Mouse (Mus musculus) layer of hippocampus, postnatal 14 days (tissue): ENCODE measurements at regions not wholly inside any gene's neighbourhood (a gene's known extent, or its start where the extent isn't known, plus 50 kb on each side); places are given as distances from the start of the nearest gene placed in this dataset.
"Not testable (repeated sequence)": the region's sequence is repeated elsewhere in the genome, so short reads cannot be mapped to it uniquely, and the experiment has no call there.

Experiments used
- DNase-seq, 2 experiments: peaks; one replicate each; pipeline ENCODE4 v3.0.0; 2021 to 2022; ENCODE audit warnings: low spot score in 2 of 2, mixed read lengths in 1 of 2

DNA sequence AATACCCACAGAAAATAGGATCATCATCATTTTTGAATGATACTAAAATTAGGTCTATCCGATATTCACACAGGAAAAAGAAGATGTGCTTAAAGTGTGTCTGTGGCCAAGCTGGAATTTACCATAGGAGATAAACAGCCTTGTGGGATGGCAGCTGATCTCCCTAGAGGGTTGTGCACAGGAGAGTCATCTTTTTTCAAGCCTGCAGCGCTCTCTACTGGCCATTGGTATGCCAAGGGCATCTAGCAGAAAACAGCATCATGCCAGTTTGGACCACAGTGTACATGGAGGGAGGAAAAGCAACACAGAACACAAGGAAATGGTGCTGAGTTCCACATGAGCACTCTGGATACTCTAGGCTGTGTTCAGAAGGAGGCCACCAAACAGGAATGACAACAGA lies 74.1 kb upstream of the Diaph3 start:
- DNase-seq: peak; percentile 79 to 87

DNA sequence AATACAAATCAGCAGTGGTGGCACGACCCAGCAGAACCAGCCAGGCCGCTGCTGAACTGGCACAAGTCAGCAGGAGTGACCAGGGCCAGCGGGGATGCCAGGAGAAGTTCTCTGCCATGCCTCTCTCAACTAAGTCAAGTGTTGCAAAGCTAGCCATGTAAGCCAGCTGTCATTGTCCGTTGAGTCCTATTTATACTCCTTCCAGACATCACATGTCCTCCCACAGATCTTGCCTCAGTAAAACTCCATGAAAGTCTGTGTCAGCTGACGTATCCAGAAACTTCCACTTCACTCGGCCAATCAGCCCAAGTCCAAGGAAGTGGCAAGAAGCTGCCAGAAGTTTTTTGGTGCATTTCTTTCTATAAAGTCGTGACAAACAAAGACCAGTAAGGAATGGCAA lies 76.0 kb upstream of the Diaph3 start:
- DNase-seq: no peak

DNA sequence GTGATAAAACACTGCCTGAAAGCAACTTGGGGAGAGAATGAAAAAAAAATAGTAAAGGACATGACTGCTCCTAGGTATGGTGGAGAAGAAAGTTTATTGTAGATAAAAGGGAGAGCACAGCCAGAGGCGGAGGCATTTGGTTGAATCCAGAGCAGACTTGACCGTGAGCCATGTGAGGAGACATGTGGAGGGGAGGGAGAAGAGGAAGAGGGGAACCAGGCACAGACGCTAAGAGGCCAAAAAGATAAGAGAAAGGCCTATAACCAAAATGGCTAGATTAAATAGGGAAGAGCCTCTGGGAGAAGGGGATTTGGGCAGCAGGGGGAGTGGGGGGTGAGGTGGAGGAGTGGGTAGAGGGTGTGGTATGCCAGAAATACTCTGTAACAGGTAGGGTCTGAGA lies 78.9 kb upstream of the Diaph3 start:
- DNase-seq: no peak

DNA sequence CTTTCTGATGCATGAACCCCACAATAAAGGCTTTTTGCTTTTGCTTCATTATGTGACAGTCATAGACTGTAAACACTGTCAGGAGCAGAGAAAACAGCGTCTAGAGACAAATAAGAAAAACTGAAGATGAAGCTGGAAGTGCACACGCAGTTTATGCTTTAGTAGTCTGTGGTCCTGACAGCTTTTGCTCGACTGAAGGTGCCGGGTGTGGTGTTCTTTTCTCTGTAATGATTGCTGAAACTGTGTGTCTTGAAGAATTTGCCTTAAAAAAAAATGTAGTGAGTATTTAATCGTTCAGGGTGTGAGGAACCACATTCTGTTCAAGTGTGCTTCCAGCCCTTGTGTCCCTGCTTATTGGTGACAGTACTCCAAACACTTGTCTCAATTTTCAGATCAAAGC lies 83.8 kb upstream of the Diaph3 start:
- no peak for DNase-seq

DNA sequence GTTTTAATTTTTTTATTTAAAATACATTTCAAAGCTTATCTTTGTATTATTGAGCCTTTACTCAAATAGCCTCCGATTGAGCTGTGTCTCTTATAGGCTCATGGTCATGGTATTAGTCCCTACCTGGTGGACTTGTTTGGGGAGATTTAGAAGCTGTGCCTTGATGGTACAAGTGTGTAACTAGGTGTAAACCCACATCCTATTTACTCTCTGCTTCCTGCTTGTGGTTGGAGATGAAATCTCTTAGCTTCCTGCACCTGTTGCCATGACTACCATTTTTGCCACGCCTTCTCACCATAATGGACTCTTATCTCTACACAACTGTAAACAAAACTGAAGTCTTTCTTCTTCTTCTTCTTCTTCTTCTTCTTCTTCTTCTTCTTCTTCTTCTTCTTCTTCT lies 108.2 kb upstream of the Diaph3 start:
- no peak for DNase-seq

DNA sequence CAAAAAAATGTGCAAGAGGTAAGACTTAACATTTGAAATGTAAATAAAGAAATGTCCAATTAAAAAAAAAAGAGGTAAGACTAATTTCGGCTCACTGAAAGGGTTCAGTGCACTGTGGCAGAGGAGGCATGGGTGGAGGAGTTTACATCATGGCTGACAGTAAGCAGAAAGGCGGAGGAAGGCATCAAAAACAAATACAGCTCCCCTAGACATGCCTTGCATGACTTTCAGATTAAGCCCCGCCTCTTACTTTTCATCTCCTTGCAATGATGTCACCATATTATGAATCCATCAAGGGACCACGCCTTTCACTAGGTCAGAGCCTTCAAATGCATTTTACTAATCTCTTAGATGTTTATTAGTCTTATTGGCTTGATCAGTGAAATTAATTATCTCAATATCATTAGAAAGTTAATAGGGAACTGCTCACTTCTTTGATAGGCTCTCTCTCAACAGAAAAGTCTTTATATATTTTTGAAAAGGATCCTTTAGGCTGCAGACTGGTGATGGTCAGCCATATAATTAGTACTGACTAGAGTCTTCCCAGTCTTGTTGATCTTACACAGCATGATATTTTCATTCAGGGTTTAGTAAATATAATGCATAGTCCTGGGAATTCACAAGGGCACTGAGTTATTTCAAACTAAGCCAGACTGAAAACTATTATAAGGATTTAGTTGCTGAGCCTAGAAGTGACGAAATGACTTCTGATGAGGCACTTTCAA lies 114.6 kb upstream of the Diaph3 start:
- no peak for DNase-seq

DNA sequence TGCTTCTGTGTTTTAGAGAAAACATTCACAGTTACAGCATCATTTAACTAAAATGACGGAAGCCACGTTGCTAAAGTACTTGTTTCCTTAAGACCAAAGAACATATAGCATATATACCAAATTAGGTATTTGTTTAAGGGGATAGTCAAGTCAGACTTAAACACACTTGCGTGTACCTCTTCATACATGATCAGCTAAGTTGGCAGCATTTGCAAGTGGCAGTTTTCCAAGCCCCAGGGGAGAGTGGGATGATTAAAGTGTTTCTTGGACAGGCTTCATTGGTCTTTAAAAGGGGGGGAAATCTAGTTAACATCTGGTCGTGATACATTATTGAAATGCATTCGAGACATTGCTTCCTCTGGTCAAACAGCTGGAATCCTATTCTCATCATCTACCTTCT lies 120.7 kb upstream of the Diaph3 start:
- no peak for DNase-seq

DNA sequence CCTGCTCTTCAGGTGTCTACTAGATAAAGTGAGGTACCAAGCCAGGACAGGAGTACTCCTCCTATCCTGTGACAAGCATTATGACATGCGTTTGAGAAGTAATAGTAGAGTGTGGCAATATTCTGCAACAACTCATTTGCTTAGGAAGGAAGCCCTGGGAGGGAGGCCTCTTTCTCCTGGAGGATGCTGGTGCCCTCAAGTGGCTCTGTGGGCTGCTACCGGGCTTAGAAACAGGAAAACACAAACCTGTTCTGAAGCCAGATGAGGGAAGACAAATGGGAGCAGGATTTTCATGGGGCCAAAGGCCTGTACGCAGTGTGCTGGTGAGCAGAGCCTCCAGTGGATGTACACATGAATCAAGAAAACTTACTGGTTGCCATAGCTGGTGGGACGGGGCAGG lies 123.8 kb upstream of the Diaph3 start:
- DNase-seq: no peak

DNA sequence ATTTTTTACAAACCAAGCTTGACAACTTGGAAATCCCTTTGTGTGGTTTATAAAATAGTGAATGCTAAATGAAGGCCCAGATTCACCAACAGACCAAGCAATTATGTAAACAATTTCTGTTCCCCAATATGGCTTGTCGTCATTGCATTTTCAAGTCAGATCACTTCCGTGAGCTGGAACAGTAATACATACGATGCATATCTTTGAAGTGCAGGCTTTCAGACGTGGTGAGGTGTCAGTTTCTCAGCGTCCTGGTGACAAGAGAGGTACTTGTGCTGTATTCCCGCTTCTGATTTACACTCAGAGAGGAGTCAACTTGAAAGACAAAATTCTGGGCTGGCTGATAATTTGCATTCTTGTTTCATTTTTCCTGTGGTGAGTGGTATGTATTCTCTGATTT lies 125.3 kb upstream of the Diaph3 start:
- no peak for DNase-seq

DNA sequence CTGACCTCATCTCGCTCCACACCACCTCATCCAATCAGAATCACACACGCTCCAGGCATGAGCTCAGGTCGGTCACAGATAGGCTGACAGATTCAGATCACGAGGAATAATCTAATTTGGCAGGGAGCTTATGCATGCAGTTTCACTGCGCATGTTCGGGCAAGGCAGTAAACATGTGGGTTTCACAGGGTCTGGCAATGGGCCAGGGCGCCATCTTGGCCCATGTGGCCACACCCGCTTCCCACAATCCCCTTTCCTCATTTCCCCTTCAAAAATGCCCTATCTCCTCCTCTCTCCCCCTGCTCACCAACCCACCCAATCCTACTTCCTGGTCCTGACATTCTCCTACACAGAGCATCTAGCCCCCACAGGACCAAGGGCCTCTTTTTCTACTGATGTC lies 127.2 kb upstream of the Tdrd3 start:
- not testable (repeated sequence) for DNase-seq

DNA sequence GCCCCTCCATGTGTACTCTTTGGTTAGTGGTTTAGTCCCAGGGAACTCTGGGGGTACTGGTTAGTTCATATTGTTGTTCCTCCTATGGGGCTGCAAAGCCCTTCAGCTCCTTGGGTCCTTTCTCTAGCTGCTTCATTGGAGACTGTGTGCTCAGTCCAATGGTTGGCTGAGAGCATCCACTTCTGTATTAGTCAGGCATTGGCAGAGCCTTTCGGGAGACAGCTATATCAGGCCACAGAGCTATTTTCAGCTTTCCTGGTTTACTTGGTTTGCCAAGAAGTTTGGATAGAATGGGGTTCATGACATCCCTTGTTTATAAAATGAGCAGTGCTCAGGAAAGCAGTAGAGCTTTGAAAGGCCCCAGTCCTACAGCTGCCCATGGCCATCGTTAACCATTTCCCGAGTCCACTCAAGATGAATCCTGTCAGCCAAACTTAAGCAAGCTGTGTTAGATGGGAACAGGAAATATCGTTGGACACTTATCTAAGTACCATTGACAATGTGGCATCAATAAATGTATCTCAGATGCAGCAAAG lies 126.7 kb upstream of the Tdrd3 start:
- DNase-seq: no peak

DNA sequence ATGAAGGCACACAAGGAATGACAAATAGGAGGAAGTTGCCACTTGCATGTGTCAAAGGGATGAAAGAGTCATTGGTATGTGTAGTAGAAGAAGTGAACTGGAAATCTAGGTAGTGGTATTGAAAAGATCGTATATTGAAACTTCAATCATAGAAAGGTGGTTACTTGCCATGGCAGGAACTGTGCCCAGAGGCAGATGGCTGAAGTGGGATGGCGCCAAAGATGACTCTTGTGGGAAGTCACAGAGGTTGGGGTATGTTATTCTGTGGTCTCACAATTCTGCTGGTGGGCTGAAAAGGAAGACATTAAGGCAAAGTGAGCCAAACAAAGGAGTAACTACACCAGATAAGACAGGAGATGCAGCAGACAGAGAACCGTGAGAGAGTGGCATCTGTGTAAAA lies 121.2 kb upstream of the Tdrd3 start:
- DNase-seq: no peak

DNA sequence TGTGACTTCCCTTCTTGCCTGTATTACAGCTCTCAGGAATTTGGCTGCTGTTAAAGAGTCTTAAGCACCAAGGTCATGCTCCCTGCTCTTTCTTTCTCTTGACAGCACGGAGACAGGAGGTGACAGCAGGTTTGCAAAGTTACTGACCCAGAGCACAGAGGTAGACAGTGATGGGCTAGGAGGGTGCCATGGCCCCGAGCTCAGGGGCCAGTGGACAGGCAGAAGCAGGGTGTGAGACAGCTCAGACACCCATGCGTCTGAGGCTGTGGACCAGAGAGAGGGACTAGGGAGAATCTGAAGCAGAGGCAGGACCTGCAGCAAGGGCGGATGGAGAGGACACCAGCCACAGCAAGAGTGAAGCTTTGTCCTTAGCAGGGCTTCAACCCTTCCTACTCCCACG lies 119.3 kb upstream of the Tdrd3 start:
- DNase-seq: no peak

DNA sequence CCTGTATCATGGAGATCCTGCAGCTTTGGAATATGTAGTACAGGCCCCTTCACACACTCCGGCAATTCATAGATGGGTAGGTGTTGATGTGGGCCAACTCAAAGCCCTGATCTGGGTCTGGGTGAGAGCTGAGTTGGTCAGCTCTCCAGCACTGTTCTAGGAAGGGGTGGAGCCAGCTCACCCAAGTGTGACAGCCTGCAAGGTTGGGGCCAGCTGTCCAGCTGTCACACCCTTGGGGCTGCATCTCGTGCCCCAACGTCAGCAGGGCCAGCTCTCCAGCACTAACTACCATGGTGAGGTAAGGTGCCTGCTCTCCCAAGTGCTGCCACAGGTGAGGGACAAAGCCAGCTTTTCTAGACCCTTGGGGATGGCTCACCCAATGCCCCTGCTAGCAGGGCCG lies 115.6 kb upstream of the Tdrd3 start:
- no peak for DNase-seq

DNA sequence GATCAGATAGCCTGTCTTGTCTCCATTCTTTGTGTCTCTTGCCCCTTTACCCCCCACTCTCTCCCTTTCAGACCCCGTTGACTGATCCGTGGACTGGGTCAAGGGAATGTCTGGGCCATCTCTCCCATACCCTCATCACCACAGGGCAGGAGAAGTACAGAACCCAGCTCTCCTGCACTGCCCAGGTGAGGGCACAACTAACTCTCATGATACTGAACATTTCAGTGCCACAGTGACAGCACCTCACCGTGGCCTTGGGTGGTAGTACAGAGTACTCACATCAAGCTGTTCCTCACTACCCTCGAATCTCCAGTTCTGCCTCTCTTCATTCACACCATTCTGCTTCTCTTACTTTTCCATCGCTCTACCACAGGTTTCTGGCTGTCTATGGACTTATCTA lies 114.9 kb upstream of the Tdrd3 start:
- no peak for DNase-seq

DNA sequence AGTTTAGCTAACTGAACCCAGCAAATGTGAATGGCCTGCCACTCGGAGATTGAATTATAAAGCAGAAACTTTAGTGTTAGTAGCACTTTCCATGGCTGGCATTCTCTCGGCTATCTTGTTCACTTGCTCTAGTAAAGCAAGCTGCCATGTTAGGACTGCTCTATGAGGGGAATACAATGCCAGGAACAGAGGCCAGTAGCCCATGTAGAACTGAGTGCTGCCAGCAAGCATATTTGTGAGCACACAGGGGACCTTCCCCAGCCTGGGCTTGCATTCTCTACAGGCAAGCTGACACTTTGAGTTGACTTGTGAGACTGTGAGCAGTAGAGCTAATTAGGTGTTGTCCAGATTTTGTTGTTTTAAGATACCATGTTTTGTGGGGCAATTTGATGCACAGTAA lies 111.0 kb upstream of the Tdrd3 start:
- DNase-seq: no peak

DNA sequence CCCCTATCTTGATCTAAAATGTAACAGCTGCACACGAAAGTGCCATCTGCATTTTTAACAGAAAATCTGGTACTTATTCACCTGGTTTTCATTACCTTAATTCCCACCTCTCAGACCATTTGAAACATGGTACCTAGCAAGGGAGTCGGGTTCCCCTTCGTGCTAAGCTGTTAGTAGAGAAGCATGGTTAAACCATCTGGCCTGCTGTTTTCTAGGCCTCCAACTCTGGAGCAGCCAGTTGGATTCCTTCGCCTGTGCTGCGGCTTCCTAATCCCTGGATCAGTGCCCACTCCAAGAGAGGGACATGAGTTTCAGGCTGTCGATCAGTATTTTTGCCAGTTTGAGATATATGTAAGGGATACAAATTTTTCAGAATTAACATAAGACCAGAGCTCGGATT lies 110.4 kb upstream of the Tdrd3 start:
- no peak for DNase-seq

DNA sequence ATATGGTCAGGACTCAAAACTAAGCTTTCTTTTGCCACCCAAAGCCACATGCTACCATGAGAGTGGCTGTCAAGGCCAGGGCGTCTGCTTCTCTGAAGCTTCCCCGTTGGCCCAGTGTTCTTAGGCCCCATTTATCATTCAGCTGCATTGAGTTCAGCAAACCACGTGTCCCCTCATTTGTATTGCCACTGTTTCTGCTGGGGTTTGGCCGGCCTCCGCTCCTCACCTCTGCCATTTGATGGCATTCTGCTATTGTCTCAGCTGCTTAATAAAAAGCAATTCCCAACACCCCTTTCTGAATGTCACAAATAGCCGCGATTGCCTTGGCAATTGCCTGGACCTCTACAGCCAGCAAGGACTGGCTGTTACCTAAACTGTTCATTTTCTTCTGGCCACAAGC lies 108.4 kb upstream of the Tdrd3 start:
- DNase-seq: no peak

DNA sequence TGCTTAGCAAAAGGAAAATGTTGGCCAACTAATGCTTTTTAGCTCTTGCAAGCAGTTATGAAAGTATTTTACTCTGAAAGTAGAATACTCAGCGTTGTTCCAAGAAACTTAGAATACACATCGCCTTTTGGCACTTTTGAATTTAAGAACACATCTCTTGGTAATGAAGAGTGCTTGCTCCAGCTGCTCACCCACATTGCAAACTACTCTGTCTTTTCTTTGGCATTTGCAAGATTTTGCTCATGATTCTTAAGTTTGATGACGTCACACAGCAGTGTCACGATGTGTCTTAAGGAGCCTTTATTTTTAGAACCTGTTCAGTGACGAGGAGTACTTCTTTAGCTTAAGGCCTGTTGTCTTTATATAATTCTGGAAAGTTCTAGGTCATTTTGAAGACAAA lies 104.1 kb upstream of the Tdrd3 start:
- no peak for DNase-seq

DNA sequence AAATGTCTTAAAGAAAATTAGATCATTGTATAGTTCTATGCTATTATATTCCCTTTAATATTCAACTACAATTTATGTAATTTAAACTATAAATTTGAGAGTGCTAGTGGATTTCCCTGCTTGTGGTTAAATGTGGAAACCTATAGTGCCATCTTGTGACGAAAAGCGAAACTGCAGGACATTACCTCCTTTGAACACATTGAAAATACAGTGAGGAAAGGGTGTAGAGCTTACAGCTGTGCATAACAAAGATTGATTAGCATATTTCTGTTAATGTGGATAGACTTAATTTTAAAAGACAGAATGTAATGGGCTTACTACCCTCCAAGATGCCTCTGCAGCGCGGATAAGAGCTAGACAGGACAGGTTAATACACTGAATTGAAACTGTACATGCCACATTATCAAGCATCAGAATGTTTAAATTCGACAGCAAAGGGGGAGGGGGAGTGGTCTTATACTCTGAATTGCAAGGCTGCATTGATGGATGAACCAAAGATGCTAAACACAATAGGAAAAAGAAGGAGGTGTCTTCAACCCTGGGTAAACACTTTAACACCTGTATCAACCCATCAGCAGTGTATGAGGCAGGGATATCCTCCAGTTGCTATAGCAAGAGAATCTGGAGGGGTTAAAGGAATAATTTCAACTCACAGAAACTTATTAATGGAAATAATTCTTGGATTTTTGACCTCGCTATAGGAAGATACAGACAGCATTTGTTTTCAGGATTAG lies 101.3 kb upstream of the Tdrd3 start:
- peak; percentile 65 to 82 for DNase-seq

DNA sequence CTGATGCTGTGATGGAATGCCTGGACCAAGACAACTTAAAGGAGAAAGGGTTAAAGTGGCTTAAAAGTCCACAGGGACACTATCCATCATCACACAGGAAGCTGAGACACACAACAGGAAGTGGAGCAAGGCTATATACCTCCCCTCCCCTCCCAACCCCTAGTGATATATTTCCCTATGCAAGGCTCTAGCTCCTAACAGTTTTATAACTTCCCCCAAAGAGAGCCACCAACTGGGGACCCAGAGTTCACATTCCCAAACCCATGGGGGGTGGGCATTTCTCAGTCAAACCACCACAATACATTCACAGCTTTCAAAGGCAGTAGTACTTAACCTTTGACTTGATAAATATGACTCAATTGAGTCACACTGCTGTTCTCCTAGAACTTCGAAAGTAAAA lies 88.6 kb upstream of the Tdrd3 start:
- DNase-seq: no peak

DNA sequence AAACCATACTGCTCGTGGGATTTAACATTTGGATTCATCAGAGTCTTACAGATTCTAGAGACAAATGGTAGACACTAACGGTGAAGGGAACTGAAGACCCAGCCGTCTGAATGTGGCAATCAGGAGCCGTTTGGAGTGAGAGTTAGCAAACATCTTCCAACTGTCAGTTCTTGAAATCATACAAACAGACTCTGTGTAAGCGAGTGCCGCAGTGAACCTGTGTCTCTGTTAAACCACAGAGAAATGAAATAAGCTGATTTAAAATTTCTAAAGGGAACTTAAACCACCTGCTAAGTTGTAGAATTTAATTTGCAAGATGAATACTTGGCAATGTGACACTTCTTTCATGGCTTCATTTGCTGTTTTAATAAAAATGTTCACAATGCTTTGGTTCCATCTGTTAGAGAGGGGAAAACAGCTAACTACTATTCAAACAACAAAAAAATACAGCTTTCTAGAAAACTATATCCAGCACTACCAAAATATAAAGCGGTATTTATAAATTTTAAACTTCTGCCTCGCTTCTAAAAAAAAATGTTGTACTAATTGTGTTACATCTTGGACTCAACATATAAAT lies 78.4 kb upstream of the Tdrd3 start:
- peak in 1 of 2 experiments; percentile 40 for DNase-seq

DNA sequence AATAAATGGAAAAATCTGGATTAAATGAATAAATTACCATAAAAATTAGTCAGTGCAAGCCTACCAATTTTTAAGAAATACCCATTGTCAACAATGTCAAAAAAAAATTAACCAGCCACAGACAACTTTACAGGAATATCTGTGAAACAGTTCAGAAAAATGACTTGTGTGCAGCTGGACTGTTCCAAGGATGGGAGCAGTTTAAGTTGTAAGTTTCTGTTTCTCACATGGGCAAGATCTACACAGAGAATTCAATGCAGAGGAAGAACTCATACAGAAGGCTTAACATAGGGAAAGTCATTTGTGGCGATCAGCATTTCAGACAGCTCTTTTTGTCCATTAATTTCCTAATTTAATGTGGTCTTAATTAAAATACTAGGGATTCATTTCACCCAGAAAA lies 71.9 kb upstream of the Tdrd3 start:
- no peak for DNase-seq
